Mouse (Mus musculus) ovary, adult 2 months (tissue): ENCODE results near the gene Epc2. TPM values are rescaled to one million over a fixed set of nuclear protein-coding genes. Genes with fewer than 3 reads are reported as not detected.

Source experiments
- polyA plus RNA-seq: library from polyadenylated mRNA; depleted of rRNA; stranded (reverse); fragments of >200 nt; gene quantifications from 2 replicates; pipeline ENCODE4 v1.2.3, GENCODE M21; 2012; rRNA removed

Epc2 gene
- polyA plus RNA-seq = 5.1 and 7.0 TPM in 2 replicates

GRCm38 (mm10) chr2:49450931-49451636, at the start of gene Epc2:
TSS of gene Epc2 (plus strand) at chr2:49451486.

Other genes with a start within 250 kb of the Epc2 start
- gene Kif5c, start 167.8 kb downstream of the Epc2 start, polyA plus RNA-seq = 7.2 and 9.1 TPM in 2 replicates